Mouse (Mus musculus) R1 (cell line): Measurements from ENCODE around the gene Lpar5.

Source experiments
- DNase-seq: peaks from one replicate; pipeline ENCODE4 v3.0.0-alpha.2; 2018; ENCODE audit warnings: low read depth, low spot score

Lpar5 gene

DNA sequence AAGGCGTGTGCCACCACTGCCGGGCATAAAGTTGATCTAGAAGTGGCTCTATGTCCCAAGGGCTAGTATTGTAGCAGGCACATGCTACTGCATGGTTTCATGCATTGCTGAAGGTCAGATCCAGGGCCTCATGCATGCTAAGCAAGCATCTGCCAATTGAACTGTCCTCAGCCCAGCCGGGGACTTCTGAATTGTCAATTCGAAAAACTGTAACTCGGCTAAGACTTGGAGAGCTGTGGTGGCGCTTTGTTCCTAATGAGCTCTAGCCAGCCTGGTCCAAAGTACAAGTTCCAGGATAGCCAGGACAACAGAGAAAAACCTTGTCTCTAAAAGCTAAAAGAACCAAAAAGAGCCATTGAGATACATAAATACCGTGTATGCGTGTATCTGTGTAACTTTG is 51.7 kb downstream of the Lpar5 start:
- DNase-seq = no peak

- DNase-seq = no peak
Observed at GRCm38 (mm10) chr6:125128724-125129123, 61.0 kb downstream of the Lpar5 start.

DNA sequence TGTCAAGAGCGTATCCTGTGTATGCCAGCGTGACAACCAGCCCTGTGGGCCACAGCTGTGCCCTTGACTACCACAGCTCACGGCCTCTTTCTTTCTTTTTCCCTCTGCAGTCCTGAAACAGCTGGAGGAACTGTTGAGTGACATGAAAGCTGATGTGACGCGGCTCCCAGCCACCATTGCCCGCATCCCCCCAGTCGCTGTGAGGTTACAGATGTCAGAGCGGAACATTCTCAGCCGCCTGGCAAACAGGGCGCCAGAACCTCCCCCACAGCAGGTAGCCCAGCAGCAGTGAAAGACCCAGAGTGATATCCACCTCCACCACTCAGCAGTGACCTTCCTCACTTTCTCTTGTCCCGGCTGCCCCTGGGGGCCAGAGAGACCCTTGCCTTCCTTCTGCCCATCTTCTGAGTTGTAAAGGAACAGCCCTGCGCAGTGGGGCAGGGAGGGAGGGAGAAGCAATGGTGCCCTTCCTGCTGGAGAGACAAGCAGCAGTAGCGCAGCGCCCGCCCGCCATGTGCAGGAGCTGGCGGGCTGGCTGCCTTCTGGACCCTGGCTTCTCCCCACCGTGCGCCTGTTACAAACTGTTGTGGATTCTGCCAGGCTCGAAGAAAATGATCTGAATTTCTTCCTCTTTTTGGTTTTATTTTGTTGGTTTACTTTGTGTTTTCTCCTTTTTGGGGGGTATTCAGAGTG is 62.1 kb downstream of the Lpar5 start:
- DNase-seq = peak; percentile 55

DNA sequence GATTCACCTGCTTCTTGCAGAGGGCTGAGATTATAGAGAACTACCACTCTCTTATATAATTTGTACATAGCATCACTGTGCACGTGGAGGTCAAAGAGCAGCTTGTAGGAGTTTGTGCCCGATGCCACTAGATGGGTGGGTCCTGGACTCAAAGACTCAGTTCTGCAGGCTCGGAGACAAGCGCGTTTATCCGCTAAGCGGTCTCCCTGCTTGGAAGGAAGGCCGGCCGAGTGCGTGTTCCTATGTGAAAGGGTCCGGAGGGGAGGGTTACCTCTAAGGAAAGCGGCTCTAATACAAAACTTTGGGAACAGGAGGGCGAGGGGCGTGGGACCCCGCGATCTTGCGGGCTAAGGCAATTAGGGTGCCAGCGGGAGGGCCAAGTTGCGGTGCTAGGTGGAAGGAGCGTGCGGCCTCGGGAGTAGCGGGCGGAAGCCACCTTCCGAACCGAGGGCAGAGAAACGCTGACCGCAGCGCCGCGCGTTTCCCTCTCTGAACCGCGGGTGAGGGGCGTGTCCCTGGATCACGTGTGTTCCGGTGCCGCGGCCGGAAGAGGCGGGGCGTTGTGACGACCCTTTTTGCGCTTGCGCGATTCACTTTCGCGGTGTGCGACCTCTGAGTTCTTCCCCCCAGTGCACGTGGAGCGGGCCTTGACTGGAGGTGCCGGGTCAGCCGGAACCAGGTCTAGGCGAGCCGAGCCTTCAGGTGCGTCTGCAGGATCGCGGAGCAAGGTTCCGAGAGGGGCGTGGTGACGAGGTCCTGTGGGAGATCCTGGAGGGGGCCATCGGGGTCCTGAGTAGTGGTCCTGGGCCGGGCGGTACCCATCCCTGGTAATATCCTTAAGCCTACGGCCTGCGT is 63.8 kb downstream of the Lpar5 start, which contains the start of gene Nop2:
Gene Nop2 (plus strand): TSS at position 608 of the 855 bp plus-strand sequence.
- DNase-seq = peak; percentile 97
